In genomic region chr1:180944553-180944952, GRCm38 (mm10) we compare ENCODE assay signal across 8 mouse cellular contexts. TPM values are rescaled to one million over a fixed set of nuclear protein-coding genes. Genes with fewer than 3 reads are reported as not detected.
A peak's percentile ranks its signal among the peaks of the same experiment; 100 is the strongest.
DNase-seq lines count a peak whose midpoint lies in the region; ATAC-seq and TF ChIP-seq lines count a peak whose summit lies in the region.

No protein-coding gene starts in this region.

- peak overlapping the region; percentile 43 for H3K4me2 ChIP-seq in limb, embryonic 14.5 days (replicated peaks; ENCODE audit: low read depth, low read length, severe bottlenecking)

- TF ChIP-seq CTCF in layer of hippocampus, adult 2 months (conservative IDR thresholded peaks at IDR 0.05) = no peak

- no peak for ATAC-seq in limb, embryonic 14.5 days (ENCODE audit: low FRiP score, low read depth)
- peak; percentile 13; the same call in 1 of the 2 replicates for ATAC-seq in neutrophil, adult 5-6 weeks (ENCODE audit: extremely low read depth, insufficient number of reproducible peaks, low FRiP score, poor library complexity, severe bottlenecking)

- H3K9ac ChIP-seq in limb, embryonic 14.5 days (ENCODE audit: low read depth, low read length, severe bottlenecking) = no peak overlapping the region

- no peak for DNase-seq in layer of hippocampus, adult 2 months (ENCODE audit: low spot score in 2 of 2)
- no peak for DNase-seq in layer of hippocampus, adult 9-10 months (ENCODE audit: low spot score)
- DNase-seq in adrenal gland, postnatal 25 days = peak; percentile 26
- DNase-seq in limb, embryonic 14.5 days (ENCODE audit: low spot score) = no peak
- DNase-seq in left cerebral cortex, postnatal 36 days (ENCODE audit: low spot score in 2 of 2) = no peak
- DNase-seq in yolk sac, embryonic 10.5 days (ENCODE audit: low spot score) = no peak
- DNase-seq in layer of hippocampus, adult 8-10 months (ENCODE audit: low spot score in 2 of 2) = no peak

- H3K9me3 ChIP-seq in limb, embryonic 14.5 days (ENCODE audit: control insufficient read depth, low read length) = no peaks in the 10 kb centered on the region

- 58% methylated on average over 4 of the region's 4 CpGs for WGBS in limb, embryonic 14.5 days

- peak overlapping the region; percentile 86 for H3K27ac ChIP-seq in layer of hippocampus, adult 2 months
- H3K27ac ChIP-seq in limb, embryonic 14.5 days (replicated peaks; ENCODE audit: low read depth, low read length) = peak overlapping the region; percentile 90

- no peak for TF ChIP-seq POLR2A in limb, embryonic 14.5 days (IDR thresholded peaks at IDR 0.05; ENCODE audit: borderline replicate concordance, extremely low read depth, insufficient read depth, insufficient read length)

- H3K27me3 ChIP-seq in limb, embryonic 14.5 days (ENCODE audit: control insufficient read depth, insufficient read depth, low read length) = no peaks in the 10 kb centered on the region

- H3K36me3 ChIP-seq in limb, embryonic 14.5 days (ENCODE audit: control insufficient read depth, insufficient read depth, low read length) = peaks cover 28% of the 10 kb centered on the region

- H3K4me3 ChIP-seq in layer of hippocampus, adult 2 months = no peak overlapping the region
- no peak overlapping the region for H3K4me3 ChIP-seq in limb, embryonic 14.5 days (replicated peaks; ENCODE audit: low read length)

- peaks cover 44% of the 10 kb centered on the region for H3K4me1 ChIP-seq in limb, embryonic 14.5 days (ENCODE audit: control insufficient read depth, insufficient read depth, low read length)

- intact Hi-C loops in left cerebral cortex, postnatal 36 days (cut with DNase I) = no loop called here

RNA-seq across cellular contexts. Expression of gene Tmem63a, which starts 2.4 kb away (rescaled TPM):
- 10 to 100 TPM; 20.4 to 23.8 TPM for total RNA-seq in layer of hippocampus, adult 2 months (2021)
- total RNA-seq in adrenal gland, postnatal 25 days (2021) = 77.2 and 92.4 TPM in 2 replicates
- polyA plus RNA-seq in limb, embryonic 14.5 days (2012; rRNA removed) = 47.9 and 56.9 TPM in 2 replicates
- polyA plus RNA-seq in limb, embryonic 14.5 days (2014; fragmentation: Nextera tagmentation; extraction: Ambion mirVana) = 18.2 and 19.1 TPM in 2 replicates
- total RNA-seq in neutrophil, adult 5-6 weeks (2017) = 14.9 and 15.8 TPM in 2 replicates
- 10 to 100 TPM; 13.8 to 20.6 TPM for total RNA-seq in left cerebral cortex, postnatal 36 days (2021)
- total RNA-seq in layer of hippocampus, adult 8-10 months (2022) = 10 to 100 TPM; 25.6 to 39.3 (median 29.1) TPM

RNA-seq across cellular contexts. Expression of gene Lefty1, which starts 9.7 kb away (rescaled TPM):
- 10 to 100 TPM; 11.4 to 12.9 TPM for total RNA-seq in layer of hippocampus, adult 2 months (2021)
- total RNA-seq in adrenal gland, postnatal 25 days (2021) = 6.1 and 9.5 TPM in 2 replicates
- 4.1 and 4.8 TPM in 2 replicates for polyA plus RNA-seq in limb, embryonic 14.5 days (2012; rRNA removed)
- polyA plus RNA-seq in limb, embryonic 14.5 days (2014; fragmentation: Nextera tagmentation; extraction: Ambion mirVana) = 2.7 and 3.5 TPM in 2 replicates
- total RNA-seq in neutrophil, adult 5-6 weeks (2017) = not detected in 2 replicates
- total RNA-seq in left cerebral cortex, postnatal 36 days (2021) = under 1 TPM in 1 of 2 experiments, not detected in 1; 0.20 TPM
- 1 to 10 TPM; 6.6 to 8.4 (median 7.8) TPM for total RNA-seq in layer of hippocampus, adult 8-10 months (2022)

RNA-seq across cellular contexts. Expression of gene Pycr2, which starts 40.5 kb away (rescaled TPM):
- 10 to 100 TPM; 42.9 to 44.9 TPM for total RNA-seq in layer of hippocampus, adult 2 months (2021)
- total RNA-seq in adrenal gland, postnatal 25 days (2021) = 35.0 and 46.2 TPM in 2 replicates
- 62.5 and 80.3 TPM in 2 replicates for polyA plus RNA-seq in limb, embryonic 14.5 days (2012; rRNA removed)
- 91.5 and 95.6 TPM in 2 replicates for polyA plus RNA-seq in limb, embryonic 14.5 days (2014; fragmentation: Nextera tagmentation; extraction: Ambion mirVana)
- 16.7 and 19.3 TPM in 2 replicates for total RNA-seq in neutrophil, adult 5-6 weeks (2017)
- 10 to 100 TPM; 26.0 to 27.3 TPM for total RNA-seq in left cerebral cortex, postnatal 36 days (2021)
- total RNA-seq in layer of hippocampus, adult 8-10 months (2022) = 10 to 100 TPM; 36.2 to 39.7 (median 39.3) TPM

RNA-seq across cellular contexts. Expression of gene Lefty2, which starts 51.6 kb away (rescaled TPM):
- 1 to 10 TPM; 1.4 to 2.0 TPM for total RNA-seq in layer of hippocampus, adult 2 months (2021)
- total RNA-seq in adrenal gland, postnatal 25 days (2021) = 0.38 and 0.73 TPM in 2 replicates
- polyA plus RNA-seq in limb, embryonic 14.5 days (2012; rRNA removed) = 0.11 and 0.36 TPM in 2 replicates
- polyA plus RNA-seq in limb, embryonic 14.5 days (2014; fragmentation: Nextera tagmentation; extraction: Ambion mirVana) = 0.17 and 0.80 TPM in 2 replicates
- total RNA-seq in neutrophil, adult 5-6 weeks (2017) = not detected in 2 replicates
- total RNA-seq in left cerebral cortex, postnatal 36 days (2021) = under 1 TPM; 0.69 to 0.77 TPM
- 1 to 10 TPM in 2 of 4 experiments, under 1 TPM in 2; 0.68 to 3.4 (median 1.7) TPM for total RNA-seq in layer of hippocampus, adult 8-10 months (2022)
